ENCODE assay signal across 7 mouse cellular contexts in genomic region chr12:69682065-69682787, GRCm38 (mm10). TPM values are rescaled to one million over a fixed set of nuclear protein-coding genes. Genes with fewer than 3 reads are reported as not detected.
A peak's percentile ranks its signal among the peaks of the same experiment; 100 is the strongest.
DNase-seq lines count a peak whose midpoint lies in the region; ATAC-seq and TF ChIP-seq lines count a peak whose summit lies in the region.

No protein-coding gene starts in this region.

- peak overlapping the region; percentile 99 for H3K27ac ChIP-seq in intestine, embryonic 16.5 days (ENCODE audit: low read length)
- H3K27ac ChIP-seq in limb, embryonic 10.5 days = peak overlapping the region; percentile 98
- H3K27ac ChIP-seq in midbrain, embryonic 12.5 days (replicated peaks) = peak overlapping the region; percentile 97
- peak overlapping the region; percentile 90 for H3K27ac ChIP-seq in small intestine, adult 2 months (ENCODE audit: insufficient read depth, low read depth, low read length)

- H3K4me1 ChIP-seq in intestine, embryonic 16.5 days (ENCODE audit: control insufficient read depth, insufficient read depth, low read length) = peaks cover 11% of the 10 kb centered on the region
- H3K4me1 ChIP-seq in limb, embryonic 10.5 days = peaks cover 10% of the 10 kb centered on the region
- peaks cover 12% of the 10 kb centered on the region for H3K4me1 ChIP-seq in midbrain, embryonic 12.5 days
- peaks cover 2% of the 10 kb centered on the region; the same call in 1 of the 2 replicates for H3K4me1 ChIP-seq in small intestine, adult 2 months (ENCODE audit: control insufficient read depth, insufficient read depth, insufficient read length, low read length)

- 1% methylated on average over 47 of the region's 54 CpGs for WGBS in intestine, embryonic 16.5 days
- WGBS in limb, embryonic 10.5 days = 7% methylated on average over 51 of the region's 54 CpGs
- under 1% methylated on average over 31 of the region's 54 CpGs for WGBS in midbrain, embryonic 12.5 days
- WGBS in small intestine, adult 2 months = 2% methylated on average over 54 of the region's 54 CpGs

- intact Hi-C loops in gastrocnemius, postnatal 36 days (cut with DNase I) = loop anchor here (10.0 kb wide), 1 partner anchor 327 kb away; the partner anchor contains the start of gene Nemf

- DNase-seq in adrenal gland, postnatal 10 days = peak; percentile 94
- peak; percentile 66 for DNase-seq in embryo, embryonic 11.5 days (ENCODE audit: low read depth, low spot score)
- DNase-seq in gastrocnemius, postnatal 36 days = peak; percentile 83 to 87
- peak; percentile 89 for DNase-seq in limb, embryonic 10.5 days (ENCODE audit: low spot score)

- peak; percentile 54; the same call in 1 of the 2 replicates for TF ChIP-seq POLR2A in small intestine, adult 2 months (IDR thresholded peaks at IDR 0.05; ENCODE audit: low read depth, low read length)

- ATAC-seq in intestine, embryonic 16.5 days = peak; percentile 92
- ATAC-seq in midbrain, embryonic 12.5 days (ENCODE audit: low FRiP score, low read depth) = peak; percentile 95

- no peaks in the 10 kb centered on the region for H3K36me3 ChIP-seq in intestine, embryonic 16.5 days (ENCODE audit: control insufficient read depth, insufficient read depth, low read length)
- H3K36me3 ChIP-seq in limb, embryonic 10.5 days = no peaks in the 10 kb centered on the region
- no peaks in the 10 kb centered on the region for H3K36me3 ChIP-seq in midbrain, embryonic 12.5 days
- no peaks in the 10 kb centered on the region for H3K36me3 ChIP-seq in small intestine, adult 2 months (ENCODE audit: control insufficient read depth, insufficient read depth, low read length)

- H3K4me2 ChIP-seq in intestine, embryonic 16.5 days (ENCODE audit: low read depth, low read length) = peak overlapping the region; percentile 77
- peak overlapping the region; percentile 80 for H3K4me2 ChIP-seq in midbrain, embryonic 12.5 days (replicated peaks)

- TF ChIP-seq CTCF in small intestine, adult 2 months (IDR thresholded peaks at IDR 0.05; ENCODE audit: extremely low read depth, insufficient read length, insufficient replicate concordance, low read depth, low read length) = no peak

- H3K27me3 ChIP-seq in intestine, embryonic 16.5 days (replicated peaks; ENCODE audit: control insufficient read depth, insufficient read depth, low read length) = no peaks in the 10 kb centered on the region
- H3K27me3 ChIP-seq in limb, embryonic 10.5 days (ENCODE audit: low read depth, poor library complexity, severe bottlenecking) = no peaks in the 10 kb centered on the region
- no peaks in the 10 kb centered on the region; the same call in 1 of the 2 replicates for H3K27me3 ChIP-seq in midbrain, embryonic 12.5 days
- H3K27me3 ChIP-seq in small intestine, adult 2 months (ENCODE audit: control insufficient read depth, insufficient read depth, low read length) = no peaks in the 10 kb centered on the region

- peak overlapping the region; percentile 99 for H3K9ac ChIP-seq in intestine, embryonic 16.5 days (ENCODE audit: low read depth, low read length)
- peak overlapping the region; percentile 94 for H3K9ac ChIP-seq in midbrain, embryonic 12.5 days (replicated peaks)

- H3K9me3 ChIP-seq in intestine, embryonic 16.5 days (ENCODE audit: control insufficient read depth, low read length) = no peaks in the 10 kb centered on the region
- H3K9me3 ChIP-seq in limb, embryonic 10.5 days (replicated peaks) = no peaks in the 10 kb centered on the region
- H3K9me3 ChIP-seq in midbrain, embryonic 12.5 days = no peaks in the 10 kb centered on the region

- peak overlapping the region; percentile 98 for H3K4me3 ChIP-seq in intestine, embryonic 16.5 days (ENCODE audit: low read length)
- H3K4me3 ChIP-seq in limb, embryonic 10.5 days = peak overlapping the region; percentile 91
- peak overlapping the region; percentile 80 for H3K4me3 ChIP-seq in midbrain, embryonic 12.5 days
- H3K4me3 ChIP-seq in small intestine, adult 2 months (ENCODE audit: low read depth, low read length) = peak overlapping the region; percentile 95

RNA-seq across cellular contexts. Expression of gene Sos2, which starts 0.6 kb away (rescaled TPM):
- 10 to 100 TPM; 36.6 to 40.0 TPM for total RNA-seq in adrenal gland, postnatal 10 days (2021)
- 10 to 100 TPM; 39.8 to 40.4 TPM for total RNA-seq in gastrocnemius, postnatal 36 days (2021)
- 7.0 and 7.2 TPM in 2 replicates for polyA plus RNA-seq in intestine, embryonic 16.5 days (2015; fragmentation: Nextera tagmentation; extraction: Ambion mirVana)
- 8.3 and 10.0 TPM in 2 replicates for polyA plus RNA-seq in limb, embryonic 10.5 days (2016; fragmentation: Nextera tagmentation; extraction: Ambion mirVana)
- 12.1 and 12.4 TPM in 2 replicates for polyA plus RNA-seq in midbrain, embryonic 12.5 days (2016; fragmentation: Nextera tagmentation; extraction: Ambion mirVana)
- polyA plus RNA-seq in small intestine, adult 2 months (2012; rRNA removed) = 4.3 and 12.0 TPM in 2 replicates

RNA-seq across cellular contexts. Expression of gene L2hgdh, which starts 42.4 kb away (rescaled TPM):
- total RNA-seq in adrenal gland, postnatal 10 days (2021) = 10 to 100 TPM; 27.9 to 31.7 TPM
- 10 to 100 TPM; 36.2 to 37.7 TPM for total RNA-seq in gastrocnemius, postnatal 36 days (2021)
- 21.3 and 22.8 TPM in 2 replicates for polyA plus RNA-seq in intestine, embryonic 16.5 days (2015; fragmentation: Nextera tagmentation; extraction: Ambion mirVana)
- 21.3 and 22.7 TPM in 2 replicates for polyA plus RNA-seq in limb, embryonic 10.5 days (2016; fragmentation: Nextera tagmentation; extraction: Ambion mirVana)
- 12.4 and 13.5 TPM in 2 replicates for polyA plus RNA-seq in midbrain, embryonic 12.5 days (2016; fragmentation: Nextera tagmentation; extraction: Ambion mirVana)
- polyA plus RNA-seq in small intestine, adult 2 months (2012; rRNA removed) = 5.7 and 17.8 TPM in 2 replicates

RNA-seq across cellular contexts. Expression of gene Atp5s, which starts 42.5 kb away (rescaled TPM):
- 10 to 100 TPM; 16.0 to 21.1 TPM for total RNA-seq in adrenal gland, postnatal 10 days (2021)
- 10 to 100 TPM; 16.4 to 19.6 TPM for total RNA-seq in gastrocnemius, postnatal 36 days (2021)
- 33.4 and 33.5 TPM in 2 replicates for polyA plus RNA-seq in intestine, embryonic 16.5 days (2015; fragmentation: Nextera tagmentation; extraction: Ambion mirVana)
- 26.3 and 27.9 TPM in 2 replicates for polyA plus RNA-seq in limb, embryonic 10.5 days (2016; fragmentation: Nextera tagmentation; extraction: Ambion mirVana)
- polyA plus RNA-seq in midbrain, embryonic 12.5 days (2016; fragmentation: Nextera tagmentation; extraction: Ambion mirVana) = 19.2 and 24.6 TPM in 2 replicates
- polyA plus RNA-seq in small intestine, adult 2 months (2012; rRNA removed) = 7.9 and 9.4 TPM in 2 replicates

Comparison
In these comparisons a context has a peak if more than half of its experiments do, and no peak if none do; other contexts are left out.
1. Peak in every context shown above with its lines: DNase-seq, ATAC-seq, H3K4me3 ChIP-seq and H3K27ac ChIP-seq.